Mouse (Mus musculus): ENCODE data around the gene Apon.
"Not testable (repeated sequence)": the region's sequence is repeated elsewhere in the genome, so short reads cannot be mapped to it uniquely, and the experiment has no call there.

The Apon gene

DNA sequence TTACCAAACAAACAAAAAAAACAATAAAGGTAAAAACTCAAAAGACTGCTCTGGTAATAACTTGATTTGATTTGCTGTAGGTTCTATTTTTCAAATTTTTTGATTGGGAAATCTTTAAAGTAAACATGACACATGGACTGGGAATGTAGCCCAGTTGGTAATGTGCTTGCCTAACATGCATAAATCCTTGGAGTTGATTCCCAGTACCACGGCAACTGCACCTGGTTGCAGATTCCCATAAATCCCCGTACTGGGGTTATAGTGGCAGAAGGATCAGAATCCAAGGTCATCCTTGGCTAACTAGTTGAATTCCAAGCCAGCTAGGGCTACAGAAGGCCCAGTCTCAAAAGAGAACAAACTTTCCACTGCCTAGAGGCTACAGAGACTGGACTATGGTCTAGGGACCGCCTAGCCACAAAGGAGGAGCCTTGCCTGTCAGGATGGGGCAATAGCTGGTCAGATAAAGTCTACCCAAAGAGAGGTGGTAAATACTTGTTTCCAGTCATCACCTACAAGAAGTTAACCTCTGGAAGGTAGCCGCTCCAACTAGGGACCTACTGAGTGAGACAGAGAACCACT is at the start of gene Apon:
Gene Apon (plus strand): TSS at position 420 of the 579 bp plus-strand sequence.
- no peak for DNase-seq

DNA sequence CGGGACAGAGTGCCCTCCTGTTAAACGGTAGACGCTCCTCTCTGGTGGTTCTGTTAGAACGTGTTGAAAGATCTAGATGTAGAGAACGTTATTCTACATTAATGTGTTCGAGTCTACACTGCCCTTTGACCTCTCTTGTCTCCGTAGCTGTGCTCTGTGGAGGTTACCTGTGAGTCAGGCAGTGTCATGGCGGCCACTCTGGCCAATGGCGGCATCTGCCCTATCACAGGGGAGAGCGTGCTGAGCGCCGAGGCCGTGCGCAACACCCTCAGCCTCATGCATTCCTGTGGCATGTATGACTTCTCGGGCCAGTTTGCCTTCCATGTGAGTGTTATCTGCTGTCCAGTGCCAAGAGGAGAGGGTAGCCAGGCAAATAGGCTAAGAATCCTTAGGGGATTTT is 49.0 kb upstream of the Apon start:
- DNase-seq = no peak

DNA sequence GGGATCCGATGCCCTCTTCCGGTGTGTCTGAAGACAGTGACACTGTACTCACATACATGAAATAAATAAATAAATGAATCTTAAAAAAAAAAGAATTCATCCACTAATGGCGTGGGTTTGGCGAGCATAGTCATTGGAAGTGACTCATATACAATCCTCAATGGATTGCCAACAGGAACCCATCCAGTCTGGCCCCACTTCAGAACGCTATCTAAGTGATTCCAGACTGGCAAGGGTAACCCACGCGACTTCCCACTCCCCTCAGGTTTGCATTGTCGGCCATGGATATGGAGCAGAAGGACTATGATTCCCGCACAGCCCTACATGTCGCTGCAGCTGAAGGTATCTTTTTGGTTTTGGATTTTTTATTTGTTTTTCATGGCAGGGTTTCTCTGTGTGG is 45.6 kb upstream of the Apon start:
- no peak for DNase-seq

DNA sequence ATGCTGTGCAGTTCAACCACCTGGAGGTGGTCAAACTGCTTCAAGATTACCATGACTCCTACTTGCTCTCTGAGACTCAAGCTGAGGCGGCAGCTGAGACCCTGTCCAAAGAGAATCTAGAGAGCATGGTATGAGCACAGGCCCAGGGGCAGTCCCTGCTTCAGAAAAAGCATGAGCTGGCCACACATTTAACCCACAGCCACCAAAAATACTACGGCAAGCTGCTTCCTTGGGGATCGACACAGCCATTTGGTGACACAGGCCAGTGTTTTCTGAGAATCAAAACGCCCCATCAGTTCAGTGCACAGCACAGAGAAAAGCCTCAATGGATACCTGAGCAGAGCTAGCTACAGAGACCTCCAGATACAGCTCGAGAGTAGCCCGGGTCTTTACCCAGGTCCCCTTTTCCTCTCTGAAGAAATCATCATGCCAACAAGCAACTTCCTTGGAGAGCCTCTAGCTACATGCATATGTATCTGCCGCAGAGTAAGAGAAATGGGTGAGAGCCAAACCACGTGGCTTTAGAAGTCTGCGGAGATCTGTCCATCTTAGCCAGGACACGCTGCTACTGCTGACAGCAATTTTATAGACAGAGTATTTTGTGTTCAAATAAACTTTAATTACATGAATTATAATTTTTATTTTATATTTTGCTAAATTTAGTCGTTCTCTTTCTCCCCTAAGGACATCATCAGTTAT is 44.4 kb upstream of the Apon start:
- DNase-seq = no peak

DNA sequence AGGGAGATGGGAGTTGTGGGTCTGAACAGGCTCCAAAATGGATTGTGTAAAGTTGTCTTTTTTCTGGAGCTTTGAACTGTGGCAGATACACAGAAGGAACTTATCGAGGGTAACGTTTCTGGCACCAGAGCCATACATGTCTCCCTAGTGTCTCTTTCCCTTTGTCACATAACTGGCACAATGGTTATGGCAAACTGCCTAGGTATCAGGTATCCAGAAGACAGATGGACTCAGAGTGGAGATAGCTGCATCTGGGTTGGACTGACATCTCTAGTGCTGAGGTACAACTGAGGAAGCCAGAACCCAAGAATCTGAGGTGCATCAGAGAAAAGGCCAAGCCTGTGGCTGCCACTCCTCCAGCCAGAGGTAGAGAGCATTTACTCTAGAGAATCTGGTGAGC is 43.8 kb upstream of the Apon start:
- DNase-seq = no peak

DNA sequence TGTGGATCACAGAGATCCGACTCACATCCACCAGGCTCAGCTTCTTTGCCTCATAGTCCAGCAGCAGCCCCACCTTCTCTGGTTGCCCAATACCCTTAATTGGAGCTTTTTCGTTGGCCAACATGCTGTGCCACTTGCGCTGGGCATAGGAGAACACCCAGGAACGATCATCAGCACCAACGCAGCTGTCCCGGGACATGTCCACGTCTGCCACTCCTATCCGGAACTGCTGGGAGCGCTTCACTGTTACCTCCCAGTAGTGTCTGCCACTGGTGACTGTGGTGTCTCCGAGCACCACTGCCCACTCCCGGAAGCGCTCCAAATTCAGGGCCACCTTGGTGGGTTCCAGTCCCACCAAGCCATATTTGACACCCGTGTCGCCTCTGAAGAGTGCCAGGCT is 42.9 kb upstream of the Apon start:
- DNase-seq = peak; percentile 18

DNA sequence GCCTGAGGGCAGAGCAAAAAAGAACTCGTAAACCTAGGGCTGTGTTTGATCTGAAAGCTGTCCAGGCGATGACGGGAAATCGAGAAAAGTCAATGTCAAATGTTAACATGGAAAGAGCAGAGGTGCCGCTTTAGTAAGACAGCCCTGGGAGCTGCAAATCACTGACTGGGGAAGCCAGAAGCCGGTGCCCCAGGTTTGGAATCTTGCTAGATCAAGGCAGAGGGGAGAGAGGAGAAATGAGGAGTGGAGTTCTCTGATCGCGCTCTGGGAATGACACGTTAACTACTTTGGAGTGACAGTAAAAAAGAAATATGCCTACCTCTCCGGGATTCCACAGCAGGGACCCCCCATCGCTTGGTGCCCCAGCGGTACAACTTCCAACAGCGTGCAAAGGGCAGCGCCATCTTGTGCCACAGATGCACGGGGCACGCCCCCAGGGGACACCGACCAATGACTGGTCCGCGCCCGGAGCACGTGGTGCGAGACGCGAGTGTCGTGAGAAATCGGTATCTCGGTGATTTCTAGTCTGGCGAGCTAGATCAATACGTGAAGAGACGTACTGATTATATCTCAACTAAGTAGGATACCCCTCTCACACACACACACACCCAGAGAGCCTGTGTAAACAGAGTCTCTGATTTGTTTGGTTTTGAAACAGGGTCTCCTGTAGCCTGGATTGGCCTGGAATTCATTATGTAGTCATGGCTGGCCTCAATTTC is 42.3 kb upstream of the Apon start, which contains the start of gene Spryd4:
Gene Spryd4 (minus strand): TSS at position 418 of the 719 bp plus-strand sequence.
- peak; percentile 92 for DNase-seq

DNA sequence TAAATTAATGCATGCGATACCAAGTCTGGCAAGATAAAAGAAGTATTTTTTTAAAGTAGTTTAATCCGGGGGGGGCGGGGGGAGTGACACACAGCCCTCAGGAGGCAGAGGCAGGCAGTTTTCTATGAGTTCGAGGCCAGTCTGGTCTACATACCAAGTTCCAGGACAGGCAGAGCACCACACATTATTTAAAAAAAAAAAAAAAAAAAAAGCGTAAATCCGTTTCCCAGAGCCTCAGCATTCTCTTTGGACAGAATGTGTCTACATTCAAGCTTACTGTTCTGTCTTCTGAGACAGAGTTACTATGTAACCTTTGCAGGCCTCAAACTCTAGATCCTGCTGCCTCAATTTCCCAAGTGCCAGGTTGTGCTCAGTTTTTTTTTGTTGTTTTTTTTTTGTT is 41.7 kb upstream of the Apon start:
- no peak for DNase-seq

DNA sequence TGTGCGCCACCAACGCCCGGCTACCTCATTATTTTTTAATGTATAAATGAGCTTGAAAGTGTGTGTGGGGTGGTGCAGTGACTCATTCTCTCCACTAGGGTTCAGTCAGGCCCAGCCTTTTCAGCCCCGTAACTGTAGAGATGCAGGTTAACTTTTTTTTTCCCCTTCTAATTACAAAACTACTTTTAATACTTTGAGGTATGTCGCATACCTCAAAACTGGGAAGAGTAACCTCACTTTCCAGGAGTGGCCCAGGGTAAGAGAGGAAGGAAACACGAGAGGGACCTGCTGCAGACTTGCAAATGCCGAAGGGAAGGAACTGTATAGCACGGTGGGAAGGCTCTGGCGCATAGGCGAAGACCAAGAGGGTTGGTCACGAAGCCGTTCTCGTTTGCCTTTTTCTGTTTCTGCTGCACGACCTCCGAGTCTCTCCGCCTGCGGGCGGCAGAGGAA is 41.0 kb upstream of the Apon start:
- peak; percentile 70 for DNase-seq

DNA sequence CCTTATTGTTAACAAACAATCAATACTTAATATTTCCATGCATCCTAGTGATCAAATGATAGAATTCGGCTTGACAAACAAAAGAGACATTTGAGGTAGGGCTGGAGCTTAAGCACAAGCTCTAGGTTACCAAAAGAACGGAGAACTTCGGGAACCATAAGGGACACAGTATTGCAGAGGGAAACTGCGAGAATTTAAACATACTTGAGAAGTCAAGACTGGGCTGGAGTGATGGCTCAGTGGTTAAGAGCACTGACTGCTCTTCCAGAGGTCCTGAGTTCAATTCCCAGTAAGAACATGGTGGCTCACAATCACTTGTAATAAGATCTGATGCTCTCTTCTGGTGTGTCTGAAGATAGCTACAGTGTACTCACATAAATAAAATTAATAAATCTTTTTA is 39.8 kb upstream of the Apon start:
- not testable (repeated sequence) for DNase-seq

DNA sequence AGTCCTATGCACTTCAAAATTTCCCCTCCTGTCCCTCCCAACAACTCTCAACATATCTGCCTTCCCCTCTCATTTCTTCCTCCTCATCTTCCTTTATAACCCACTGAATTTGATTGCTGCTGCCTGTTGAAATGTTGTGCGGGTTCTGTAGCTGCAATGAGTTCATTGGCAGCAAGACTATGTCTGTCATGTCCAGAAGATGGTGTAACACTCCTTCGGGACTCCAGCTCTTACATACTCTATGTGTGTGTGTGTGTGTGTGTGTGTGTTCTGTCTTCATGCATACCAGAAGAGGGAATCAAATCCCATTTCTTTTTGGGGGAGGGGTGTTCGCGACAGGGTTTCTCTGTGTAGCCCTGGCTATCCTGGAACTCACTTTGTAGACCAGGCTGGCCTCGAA is 38.9 kb upstream of the Apon start:
- no peak for DNase-seq

DNA sequence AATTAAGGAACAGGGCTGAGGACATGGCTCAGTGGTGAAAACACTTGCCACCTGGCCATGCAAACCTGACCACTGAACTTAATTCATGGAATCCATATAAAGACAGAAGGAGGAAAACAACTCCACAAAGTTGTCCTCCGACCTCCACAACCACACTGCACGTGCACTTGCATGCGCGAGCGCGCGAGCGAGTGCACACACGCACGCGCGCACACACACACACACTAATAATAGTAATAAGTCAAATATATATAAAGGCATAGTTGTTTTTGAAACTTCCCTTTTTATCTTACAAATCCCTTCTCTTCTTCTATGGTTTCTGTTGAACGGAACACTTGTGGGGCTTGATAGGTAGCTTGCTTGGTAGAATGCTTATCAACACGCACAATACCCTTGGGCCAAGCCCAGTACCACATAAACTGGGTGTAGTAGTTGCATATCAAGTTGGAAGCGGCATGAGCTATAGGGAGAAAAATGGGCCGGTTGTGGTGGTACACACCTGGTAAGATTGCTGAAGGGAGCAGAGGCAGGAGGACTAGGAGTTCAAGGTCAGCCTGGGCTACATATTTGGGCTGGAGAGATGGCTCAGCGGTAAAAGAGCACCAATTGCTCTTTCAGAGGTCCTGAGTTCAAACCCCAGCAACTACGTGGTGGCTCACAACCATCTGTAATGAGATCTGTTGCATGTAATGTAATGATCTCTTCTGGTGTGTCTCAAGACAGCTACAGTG is 35.3 kb upstream of the Apon start:
- peak; percentile 54 for DNase-seq

DNA sequence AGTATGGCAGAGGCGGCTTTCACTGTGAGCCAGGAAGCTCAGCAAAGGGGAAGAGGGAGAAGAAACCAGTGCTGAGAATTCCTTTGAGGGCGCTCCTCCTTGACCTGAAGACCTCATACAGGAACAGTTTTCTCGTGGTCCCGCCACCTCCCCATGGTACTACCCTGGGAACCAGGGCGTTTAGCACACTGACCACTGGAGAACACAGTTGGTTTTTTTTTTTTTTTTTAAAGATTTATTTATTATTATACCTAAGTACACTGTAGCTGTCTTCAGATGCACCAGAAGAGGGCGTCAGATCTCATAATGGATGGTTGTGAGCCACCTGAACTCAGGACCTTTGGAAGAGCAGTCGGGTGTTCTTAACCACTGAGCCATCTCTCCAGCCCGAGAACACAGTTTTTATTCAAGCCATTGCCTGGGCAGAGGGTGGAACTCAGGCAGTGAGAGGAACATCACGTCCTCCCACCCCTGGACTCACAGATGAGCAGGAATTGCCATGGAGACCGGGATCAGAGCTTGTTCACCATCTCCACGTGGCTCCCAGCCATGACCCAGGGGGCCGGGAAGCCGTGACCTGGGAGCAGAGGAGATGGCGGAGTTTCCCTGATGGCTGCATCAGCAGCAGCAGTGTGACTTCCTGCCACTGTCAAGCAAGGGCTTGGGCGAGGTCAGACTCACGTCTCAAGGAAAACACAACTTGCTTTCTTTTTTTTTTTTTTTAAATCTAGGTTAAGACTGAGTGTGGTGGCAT is 32.2 kb upstream of the Apon start:
- no peak for DNase-seq

DNA sequence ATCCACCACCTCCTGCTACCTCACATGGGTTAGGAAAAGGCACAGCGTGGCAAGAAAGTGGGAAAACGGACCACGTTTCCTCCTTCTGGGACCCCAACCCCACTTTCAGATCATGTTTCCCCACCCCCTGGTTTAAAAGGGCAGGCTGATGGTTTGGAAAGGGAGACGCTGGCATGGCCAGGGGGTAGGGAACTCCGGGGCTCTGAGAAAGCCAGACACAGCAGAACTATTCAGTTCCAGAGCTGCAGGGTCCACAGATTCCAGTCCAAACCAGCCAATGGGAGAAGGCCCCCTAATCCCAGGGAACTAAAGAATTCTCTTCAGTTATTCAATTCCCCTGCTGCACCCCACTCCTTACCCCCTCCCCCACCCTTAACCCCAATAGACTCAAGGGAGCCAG is 28.8 kb upstream of the Apon start:
- no peak for DNase-seq

DNA sequence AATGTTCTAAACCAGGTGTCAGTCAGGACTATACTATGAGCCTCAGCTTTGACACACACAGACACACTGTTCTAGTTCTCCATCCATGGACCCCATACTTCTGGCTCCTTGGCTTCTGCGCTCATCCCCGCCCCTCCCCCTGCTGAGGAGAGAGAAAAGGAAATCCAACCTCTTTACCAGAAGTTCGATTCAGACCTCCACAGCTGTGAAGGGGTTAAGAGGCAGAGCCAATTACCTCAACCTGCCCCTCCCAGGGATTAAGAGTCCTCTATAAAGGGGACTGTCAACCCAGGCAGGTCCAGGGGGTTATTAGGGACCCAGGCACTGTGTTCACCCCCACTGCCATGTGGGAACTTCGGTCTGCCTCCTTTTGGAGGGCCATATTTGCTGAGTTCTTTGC is 28.4 kb upstream of the Apon start, which contains the start of gene Mip:
Gene Mip (plus strand): TSS at position 301 of the 400 bp plus-strand sequence.
- DNase-seq = no peak

DNA sequence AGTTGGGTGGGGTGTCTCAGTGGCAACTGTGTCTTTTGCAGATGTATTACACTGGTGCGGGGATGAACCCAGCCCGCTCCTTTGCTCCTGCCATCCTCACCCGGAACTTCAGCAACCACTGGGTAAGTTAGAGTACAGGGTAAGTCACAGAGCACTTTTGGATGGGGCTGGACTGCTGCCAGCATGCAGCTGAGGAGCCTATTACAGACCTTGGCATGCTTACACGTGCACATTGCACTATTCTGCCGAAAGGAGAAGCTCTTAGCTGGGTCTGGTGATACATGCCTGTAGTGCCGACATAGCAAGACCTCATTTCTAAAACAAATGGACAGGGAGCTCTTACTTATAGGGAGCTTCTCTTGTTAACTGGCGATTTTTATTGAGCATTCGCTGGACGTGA is 26.3 kb upstream of the Apon start:
- no peak for DNase-seq

DNA sequence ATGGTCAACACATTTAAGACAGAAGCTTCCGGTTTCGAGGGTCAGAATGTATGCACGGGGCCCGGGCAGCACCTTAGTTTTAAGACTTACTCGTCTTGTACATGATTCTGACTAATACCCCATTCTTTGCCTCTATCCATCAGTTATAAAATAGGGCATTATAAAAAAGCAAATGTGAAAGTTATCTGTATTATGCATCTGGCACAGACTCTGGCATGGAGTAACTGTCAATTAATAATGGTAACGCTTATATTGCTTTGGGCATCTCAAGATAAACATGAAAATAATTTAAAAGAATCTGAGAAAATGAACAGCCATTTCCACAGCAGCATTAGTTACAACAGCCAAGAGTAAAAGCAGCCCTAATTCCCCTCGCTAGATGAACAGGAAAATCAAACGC is 25.9 kb upstream of the Apon start:
- DNase-seq = no peak

DNA sequence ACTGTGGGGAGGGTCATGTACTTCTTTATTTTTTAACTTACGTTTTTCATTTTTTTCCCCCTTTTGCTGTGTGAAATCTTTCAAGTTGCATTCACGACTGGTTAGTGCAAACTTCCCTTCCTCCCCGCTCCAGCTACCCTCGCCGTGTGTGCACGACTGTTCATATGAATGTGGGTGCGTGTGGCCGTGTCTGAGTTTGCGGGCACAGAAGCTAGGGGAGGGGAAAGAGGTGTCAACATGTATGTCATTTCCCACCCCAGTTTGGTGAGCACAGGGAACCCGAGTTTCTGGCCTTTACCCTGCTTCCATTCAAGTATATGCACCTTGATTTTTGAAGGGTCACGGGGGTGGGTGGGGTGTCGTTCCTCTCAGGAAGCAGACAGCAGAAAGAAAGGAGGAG is 23.3 kb upstream of the Apon start:
- no peak for DNase-seq

DNA sequence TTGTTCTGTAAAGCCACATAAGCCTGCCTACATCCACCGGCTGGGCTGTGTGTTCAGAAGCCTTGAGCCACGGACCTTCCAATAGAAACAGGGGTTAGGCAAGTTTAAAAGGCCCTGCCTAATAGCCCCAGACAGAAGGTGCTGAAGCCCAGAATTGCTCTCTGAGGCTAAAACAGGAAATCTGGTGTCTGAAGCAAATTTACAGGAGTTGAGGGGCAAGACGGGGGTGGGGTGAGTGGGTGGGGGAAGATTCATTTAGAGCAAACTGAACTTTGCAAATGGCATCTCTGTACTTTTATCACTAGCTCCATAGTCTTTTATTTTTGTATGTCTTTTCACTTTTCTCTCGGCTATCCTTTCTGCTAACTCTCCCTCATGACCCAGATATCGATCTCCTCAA is 22.8 kb upstream of the Apon start:
- DNase-seq = no peak

DNA sequence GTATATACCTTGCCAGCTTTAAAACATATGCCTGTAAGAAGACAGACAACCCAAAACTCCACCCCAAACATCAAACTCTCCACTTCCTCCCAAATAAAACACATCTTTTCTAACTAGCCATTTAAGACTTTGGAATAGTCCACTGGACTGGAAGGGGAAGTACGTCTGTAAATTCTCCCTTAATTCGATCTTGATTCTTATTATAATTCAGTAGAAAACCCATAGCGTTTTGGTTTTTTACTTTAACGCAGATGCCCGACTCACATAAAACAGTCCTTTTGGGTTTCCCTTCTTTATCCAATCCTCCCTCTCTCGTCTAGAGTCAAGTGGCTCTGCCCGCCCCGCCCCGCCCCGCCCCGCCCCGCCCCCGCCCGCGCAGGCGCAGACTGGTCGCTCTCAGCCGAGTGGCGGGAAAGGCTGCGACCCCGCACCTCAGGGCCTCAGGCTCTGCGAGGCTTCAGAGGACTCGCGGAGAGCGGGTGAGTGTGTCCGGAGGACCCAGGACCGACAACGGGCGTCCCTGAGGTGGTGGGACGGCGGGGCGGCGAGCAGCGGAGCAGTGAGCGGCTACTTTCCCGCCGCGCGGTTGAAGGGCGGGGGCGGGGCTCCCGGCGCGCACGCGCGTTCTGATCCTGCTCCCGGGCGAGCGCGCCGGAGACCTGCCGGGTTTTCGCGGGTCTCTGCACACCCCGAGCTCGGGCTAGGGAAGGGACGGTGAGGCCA is 22.0 kb upstream of the Apon start, which contains the start of gene Timeless:
Gene Timeless (plus strand): TSS at position 369 of the 723 bp plus-strand sequence.
- peak; percentile 90 for DNase-seq

DNA sequence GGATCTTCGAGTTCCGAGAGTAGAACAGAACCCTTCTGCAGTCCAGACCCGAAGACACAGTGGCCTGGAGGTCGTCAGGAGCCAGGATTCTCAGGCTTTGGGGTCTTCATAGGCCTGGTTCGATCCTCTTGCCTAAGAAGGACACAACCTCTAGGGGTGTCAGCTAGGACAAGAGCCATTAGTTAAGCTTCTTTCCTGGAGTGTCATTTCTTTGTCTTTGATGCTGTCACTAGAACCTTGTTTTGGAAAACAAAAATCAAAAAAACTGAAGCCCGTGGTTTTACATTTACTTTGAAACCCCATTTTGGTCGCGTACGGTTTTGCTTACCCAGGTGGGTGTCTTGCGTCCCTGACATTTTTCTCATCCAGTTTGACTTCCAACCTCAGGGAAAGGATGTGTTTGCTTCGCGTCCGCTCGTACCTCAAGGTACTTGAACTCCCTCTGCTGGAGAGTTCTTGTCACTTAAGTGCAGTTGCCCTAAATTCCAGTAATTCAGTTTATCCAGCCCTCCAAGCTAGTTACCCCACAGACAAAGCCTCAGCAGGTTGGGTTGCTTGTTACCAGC is 21.4 kb upstream of the Apon start:
- peak; percentile 68 for DNase-seq

Measured in liver (tissue).